Mouse (Mus musculus): ENCODE measurements at regions not wholly inside any gene's neighbourhood (a gene's known extent, or its start where the extent isn't known, plus 50 kb on each side); places are given as distances from the start of the nearest gene placed in this dataset.
A peak's percentile ranks its signal among the peaks of the same experiment; 100 is the strongest.

GRCm38 (mm10) chr2:51073040-51073594 is 75.8 kb downstream of the Rnd3 start:
- H3K9ac ChIP-seq (ENCODE audit: low read depth, low read length): no peak overlapping the region
- peak; percentile 73 for ATAC-seq
- H3K4me3 ChIP-seq (ENCODE audit: low read length): peak overlapping the region; percentile 11; the same call in 1 of the 2 replicates
- peaks cover 8% of the 10 kb centered on the region; the same call in 1 of the 2 replicates for H3K4me1 ChIP-seq (ENCODE audit: control insufficient read depth, insufficient read depth, low read length)
- peak overlapping the region; percentile 38 for H3K4me2 ChIP-seq (ENCODE audit: low read depth, low read length)
- H3K27ac ChIP-seq (ENCODE audit: low read length): 0 out of 2 replicates have a peak overlapping the region, but pooled peaks have one; percentile 54
- 52% methylated on average over 14 of the region's 14 CpGs for WGBS
- no peaks in the 10 kb centered on the region for H3K36me3 ChIP-seq (ENCODE audit: control insufficient read depth, insufficient read depth, low read length)
- H3K9me3 ChIP-seq (ENCODE audit: control insufficient read depth, low read length): no peaks in the 10 kb centered on the region
- no peaks in the 10 kb centered on the region for H3K27me3 ChIP-seq (replicated peaks; ENCODE audit: control insufficient read depth, insufficient read depth, low read length)

GRCm38 (mm10) chr2:51072346-51072885 is 76.5 kb downstream of the Rnd3 start:
- peak; percentile 82 for ATAC-seq
- no peaks in the 10 kb centered on the region for H3K9me3 ChIP-seq (ENCODE audit: control insufficient read depth, low read length)
- H3K9ac ChIP-seq (ENCODE audit: low read depth, low read length): no peak overlapping the region
- no peaks in the 10 kb centered on the region for H3K36me3 ChIP-seq (ENCODE audit: control insufficient read depth, insufficient read depth, low read length)
- peaks cover 8% of the 10 kb centered on the region; the same call in 1 of the 2 replicates for H3K4me1 ChIP-seq (ENCODE audit: control insufficient read depth, insufficient read depth, low read length)
- H3K27me3 ChIP-seq (replicated peaks; ENCODE audit: control insufficient read depth, insufficient read depth, low read length): no peaks in the 10 kb centered on the region
- H3K27ac ChIP-seq (ENCODE audit: low read length): peak overlapping the region; percentile 54
- no peak overlapping the region for H3K4me3 ChIP-seq (ENCODE audit: low read length)
- 30% methylated on average over 6 of the region's 6 CpGs for WGBS
- H3K4me2 ChIP-seq (ENCODE audit: low read depth, low read length): peak overlapping the region; percentile 38

GRCm38 (mm10) chr2:51070902-51071301 is 78.0 kb downstream of the Rnd3 start:
- no peak overlapping the region for H3K27ac ChIP-seq (ENCODE audit: low read length)
- H3K27me3 ChIP-seq (replicated peaks; ENCODE audit: control insufficient read depth, insufficient read depth, low read length): no peaks in the 10 kb centered on the region
- no peak overlapping the region for H3K4me2 ChIP-seq (ENCODE audit: low read depth, low read length)
- H3K4me3 ChIP-seq (ENCODE audit: low read length): no peak overlapping the region
- WGBS: 81% methylated on average over 2 of the region's 2 CpGs
- H3K36me3 ChIP-seq (ENCODE audit: control insufficient read depth, insufficient read depth, low read length): no peaks in the 10 kb centered on the region
- H3K9me3 ChIP-seq (ENCODE audit: control insufficient read depth, low read length): no peaks in the 10 kb centered on the region
- peaks cover 8% of the 10 kb centered on the region; the same call in 1 of the 2 replicates for H3K4me1 ChIP-seq (ENCODE audit: control insufficient read depth, insufficient read depth, low read length)
- ATAC-seq: no peak
- no peak overlapping the region for H3K9ac ChIP-seq (ENCODE audit: low read depth, low read length)

- Histone ChIP-seq H3K9ac (ENCODE audit: low read depth, low read length) (no peak overlapping the region), H3K36me3 (ENCODE audit: control insufficient read depth, insufficient read depth, low read length) (no peaks in the 10 kb centered on the region), H3K4me3 (ENCODE audit: low read length) (no peak overlapping the region), H3K27me3 (replicated peaks; ENCODE audit: control insufficient read depth, insufficient read depth, low read length) (no peaks in the 10 kb centered on the region), H3K27ac (ENCODE audit: low read length) (no peak overlapping the region), H3K9me3 (ENCODE audit: control insufficient read depth, low read length) (no peaks in the 10 kb centered on the region), H3K4me2 (ENCODE audit: low read depth, low read length) (no peak overlapping the region), H3K4me1 (ENCODE audit: control insufficient read depth, insufficient read depth, low read length) (no peaks in the 10 kb centered on the region)
- no peak for ATAC-seq
- WGBS: 71% methylated on average over 11 of the region's 11 CpGs
Observed at GRCm38 (mm10) chr2:51066423-51066831, 82.5 kb downstream of the Rnd3 start.

GRCm38 (mm10) chr2:51065821-51066220 is 83.1 kb downstream of the Rnd3 start:
- H3K27ac ChIP-seq (ENCODE audit: low read length): no peak overlapping the region
- no peaks in the 10 kb centered on the region for H3K27me3 ChIP-seq (replicated peaks; ENCODE audit: control insufficient read depth, insufficient read depth, low read length)
- no peak for ATAC-seq
- no peak overlapping the region for H3K4me3 ChIP-seq (ENCODE audit: low read length)
- H3K36me3 ChIP-seq (ENCODE audit: control insufficient read depth, insufficient read depth, low read length): no peaks in the 10 kb centered on the region
- H3K9ac ChIP-seq (ENCODE audit: low read depth, low read length): no peak overlapping the region
- no peaks in the 10 kb centered on the region for H3K4me1 ChIP-seq (ENCODE audit: control insufficient read depth, insufficient read depth, low read length)
- H3K9me3 ChIP-seq (ENCODE audit: control insufficient read depth, low read length): no peaks in the 10 kb centered on the region
- 64% methylated on average over 6 of the region's 6 CpGs for WGBS
- H3K4me2 ChIP-seq (ENCODE audit: low read depth, low read length): no peak overlapping the region

GRCm38 (mm10) chr2:51064821-51065220 is 84.1 kb downstream of the Rnd3 start:
- Histone ChIP-seq H3K9ac (ENCODE audit: low read depth, low read length) (no peak overlapping the region), H3K4me2 (ENCODE audit: low read depth, low read length) (no peak overlapping the region), H3K4me3 (ENCODE audit: low read length) (no peak overlapping the region), H3K27ac (ENCODE audit: low read length) (no peak overlapping the region), H3K4me1 (ENCODE audit: control insufficient read depth, insufficient read depth, low read length) (no peaks in the 10 kb centered on the region), H3K9me3 (ENCODE audit: control insufficient read depth, low read length) (no peaks in the 10 kb centered on the region), H3K36me3 (ENCODE audit: control insufficient read depth, insufficient read depth, low read length) (no peaks in the 10 kb centered on the region), H3K27me3 (replicated peaks; ENCODE audit: control insufficient read depth, insufficient read depth, low read length) (no peaks in the 10 kb centered on the region)
- 83% methylated on average over 4 of the region's 4 CpGs for WGBS
- ATAC-seq: no peak

GRCm38 (mm10) chr2:51062049-51062448 is 86.9 kb downstream of the Rnd3 start:
- Histone ChIP-seq H3K4me3 (ENCODE audit: low read length) (no peak overlapping the region), H3K27ac (ENCODE audit: low read length) (no peak overlapping the region), H3K4me1 (ENCODE audit: control insufficient read depth, insufficient read depth, low read length) (peaks cover under 1% of the 10 kb centered on the region; the same call in 1 of the 2 replicates), H3K9ac (ENCODE audit: low read depth, low read length) (no peak overlapping the region), H3K36me3 (ENCODE audit: control insufficient read depth, insufficient read depth, low read length) (no peaks in the 10 kb centered on the region), H3K27me3 (replicated peaks; ENCODE audit: control insufficient read depth, insufficient read depth, low read length) (no peaks in the 10 kb centered on the region), H3K9me3 (ENCODE audit: control insufficient read depth, low read length) (no peaks in the 10 kb centered on the region), H3K4me2 (ENCODE audit: low read depth, low read length) (no peak overlapping the region)
- 88% methylated on average over 5 of the region's 5 CpGs for WGBS
- no peak for ATAC-seq

- H3K36me3 ChIP-seq (ENCODE audit: control insufficient read depth, insufficient read depth, low read length): no peaks in the 10 kb centered on the region
- no peak for ATAC-seq
- no peak overlapping the region for H3K4me2 ChIP-seq (ENCODE audit: low read depth, low read length)
- H3K9me3 ChIP-seq (ENCODE audit: control insufficient read depth, low read length): no peaks in the 10 kb centered on the region
- no peaks in the 10 kb centered on the region for H3K27me3 ChIP-seq (replicated peaks; ENCODE audit: control insufficient read depth, insufficient read depth, low read length)
- no peak overlapping the region for H3K4me3 ChIP-seq (ENCODE audit: low read length)
- WGBS: 87% methylated on average over 4 of the region's 4 CpGs
- no peak overlapping the region for H3K9ac ChIP-seq (ENCODE audit: low read depth, low read length)
- H3K27ac ChIP-seq (ENCODE audit: low read length): no peak overlapping the region
- H3K4me1 ChIP-seq (ENCODE audit: control insufficient read depth, insufficient read depth, low read length): peaks cover 11% of the 10 kb centered on the region
Observed at GRCm38 (mm10) chr2:51058158-51058557, 90.8 kb downstream of the Rnd3 start.

GRCm38 (mm10) chr2:51056141-51056731 is 92.7 kb downstream of the Rnd3 start:
- H3K4me1 ChIP-seq (ENCODE audit: control insufficient read depth, insufficient read depth, low read length): peaks cover 11% of the 10 kb centered on the region
- H3K9ac ChIP-seq (ENCODE audit: low read depth, low read length): no peak overlapping the region
- H3K27me3 ChIP-seq (replicated peaks; ENCODE audit: control insufficient read depth, insufficient read depth, low read length): no peaks in the 10 kb centered on the region
- no peak overlapping the region for H3K4me3 ChIP-seq (ENCODE audit: low read length)
- ATAC-seq: peak; percentile 98
- peak overlapping the region; percentile 70 for H3K27ac ChIP-seq (ENCODE audit: low read length)
- no peaks in the 10 kb centered on the region for H3K36me3 ChIP-seq (ENCODE audit: control insufficient read depth, insufficient read depth, low read length)
- WGBS: 37% methylated on average over 8 of the region's 8 CpGs
- H3K9me3 ChIP-seq (ENCODE audit: control insufficient read depth, low read length): no peaks in the 10 kb centered on the region
- H3K4me2 ChIP-seq (ENCODE audit: low read depth, low read length): 0 out of 2 replicates have a peak overlapping the region, but pooled peaks have one; percentile 2
